8 mouse cellular contexts compared by ENCODE assay signal in the genomic region with DNA sequence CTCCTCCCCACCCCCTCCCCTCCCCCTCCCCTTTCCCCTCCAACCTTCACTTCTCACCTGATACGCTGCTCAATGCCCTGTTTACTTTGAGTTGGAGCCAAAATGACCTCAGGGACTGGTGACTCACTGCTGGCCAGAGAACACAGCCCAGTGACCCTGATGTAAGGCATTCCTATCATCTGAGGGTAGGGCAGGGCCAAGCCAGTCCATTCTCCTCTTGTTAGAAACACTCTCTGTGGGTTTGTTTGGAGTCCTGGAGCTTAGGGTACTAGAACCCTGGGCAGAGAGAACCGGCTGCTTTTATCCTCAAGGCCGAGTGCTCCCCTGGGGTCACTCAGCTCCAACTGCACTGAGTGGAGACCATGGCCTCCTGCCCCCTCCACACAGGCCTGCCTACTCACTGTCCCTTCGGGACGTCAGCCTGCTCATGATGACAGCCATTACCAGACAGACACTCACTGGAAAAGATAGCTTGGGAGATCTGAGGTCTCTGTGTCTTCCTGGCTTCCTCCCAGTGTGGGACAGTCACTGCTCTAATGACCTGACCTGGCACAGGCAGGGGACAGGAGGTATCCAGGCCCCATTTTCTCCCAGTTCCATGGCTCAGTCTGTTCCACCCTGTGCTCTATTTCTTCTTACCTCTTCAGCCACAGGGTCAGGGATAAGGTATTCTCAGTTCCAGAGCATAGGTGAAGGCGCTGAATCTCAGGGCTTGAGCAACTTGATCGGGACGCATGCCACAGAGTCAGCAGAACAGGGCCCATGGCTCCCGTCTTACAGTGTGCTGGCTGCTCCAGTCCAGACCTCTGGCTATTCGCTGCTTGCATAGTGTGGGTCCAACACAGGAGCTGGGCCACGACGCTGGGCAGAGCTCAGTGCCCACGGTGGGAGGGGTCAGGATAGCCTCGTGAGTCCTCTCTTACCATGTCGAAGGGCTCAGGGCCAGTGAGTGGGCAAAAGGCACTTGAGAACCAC.
DNase-seq lines count a peak whose midpoint lies in the region; ATAC-seq and TF ChIP-seq lines count a peak whose summit lies in the region.

No protein-coding gene starts in this region.

- ATAC-seq in Patski: peak; percentile 76
- ATAC-seq in heart, embryonic 14.5 days (ENCODE audit: insufficient number of reproducible peaks, insufficient read depth, low FRiP score, low read depth): peak; percentile 82
- no peak for ATAC-seq in CD4-positive, CD25-positive, alpha-beta regulatory T cell, adult 4 months
- no peak for ATAC-seq in frontal cortex, adult (ENCODE audit: low TSS enrichment)

- no peaks in the 10 kb centered on the region for H3K27me3 ChIP-seq in Patski
- no peaks in the 10 kb centered on the region for H3K27me3 ChIP-seq in heart, embryonic 14.5 days (ENCODE audit: control insufficient read depth, insufficient read depth, low read length)
- no peaks in the 10 kb centered on the region for H3K27me3 ChIP-seq in small intestine, adult 2 months (ENCODE audit: control insufficient read depth, insufficient read depth, low read length)

- peak; percentile 11 for DNase-seq in cerebellum, adult 9-11 months
- no peak for DNase-seq in cerebellum, adult 9-10 months
- DNase-seq in Patski (ENCODE audit: low read depth, low spot score): peak; percentile 94
- peak; percentile 76 for DNase-seq in large intestine, adult 2 months (ENCODE audit: low read depth, low spot score)

- peak overlapping the region; percentile 60 to 84 for H3K27ac ChIP-seq in heart, embryonic 14.5 days (replicated peaks in 1 of 2; ENCODE audit: control insufficient read depth in 1 of 2, insufficient read depth in 1 of 2, low read depth in 2 of 2, low read length in 2 of 2)
- H3K27ac ChIP-seq in small intestine, adult 2 months (ENCODE audit: insufficient read depth, low read depth, low read length): peak overlapping the region; percentile 58

- peaks cover 35 to 48% of the 10 kb centered on the region in 2 experiments for H3K4me1 ChIP-seq in heart, embryonic 14.5 days (ENCODE audit: control insufficient read depth in 2 of 2, insufficient read depth in 2 of 2, low read length in 2 of 2)
- peaks cover 57% of the 10 kb centered on the region for H3K4me1 ChIP-seq in small intestine, adult 2 months (ENCODE audit: control insufficient read depth, insufficient read depth, insufficient read length, low read length)

- POLR2A ChIA-PET in Patski (lab: Charles Lee): interaction anchor here (0.7 kb wide), 1 partner anchor 11 kb away, joined by 3 read pairs; no protein-coding TSS in a partner anchor

- in situ Hi-C loops in Patski (cut with MboI; ENCODE audit: low pct_unique_long_range_greater_than_20kb): no loop called here

- H3K4me2 ChIP-seq in heart, embryonic 14.5 days (ENCODE audit: low read length): no peak overlapping the region

- CTCF ChIA-PET in Patski (lab: Charles Lee): interaction anchor here (1.0 to 1.6 kb wide), 3 partner anchors 11 to 62 kb away, joined by 3 to 5 read pairs (median 4); no protein-coding TSS in a partner anchor

- H3K9ac ChIP-seq in heart, embryonic 14.5 days (ENCODE audit: low read length): peak overlapping the region; percentile 28; the same call in 1 of the 2 replicates

- no peaks in the 10 kb centered on the region for H3K36me3 ChIP-seq in heart, embryonic 14.5 days (ENCODE audit: control insufficient read depth, insufficient read depth, low read length)
- no peaks in the 10 kb centered on the region for H3K36me3 ChIP-seq in small intestine, adult 2 months (ENCODE audit: control insufficient read depth, insufficient read depth, low read length)

- no peak for TF ChIP-seq CTCF in Patski (IDR thresholded peaks at IDR 0.05)
- no peak for TF ChIP-seq CTCF in small intestine, adult 2 months (IDR thresholded peaks at IDR 0.05; ENCODE audit: extremely low read depth, insufficient read length, insufficient replicate concordance, low read depth, low read length)

- 52% methylated on average over 15 of the region's 15 CpGs for WGBS in heart, embryonic 14.5 days
- 78% methylated on average over 15 of the region's 15 CpGs for WGBS in large intestine, adult 2 months
- WGBS in small intestine, adult 2 months: 73% methylated on average over 15 of the region's 15 CpGs

- no peak for TF ChIP-seq POLR2A in small intestine, adult 2 months (IDR thresholded peaks at IDR 0.05; ENCODE audit: low read depth, low read length)

- H3K9me3 ChIP-seq in heart, embryonic 14.5 days (ENCODE audit: control insufficient read depth, low read length): no peaks in the 10 kb centered on the region

- no peak overlapping the region for H3K4me3 ChIP-seq in heart, embryonic 14.5 days (ENCODE audit: control insufficient read depth in 1 of 2, insufficient read depth in 1 of 2, low read depth in 1 of 2, low read length in 2 of 2)
- no peak overlapping the region for H3K4me3 ChIP-seq in small intestine, adult 2 months (ENCODE audit: low read depth, low read length)

Comparison
In these comparisons a context has a peak if more than half of its experiments do, and no peak if none do; other contexts are left out.
1. ATAC-seq: peak in Patski (single experiment) and heart, embryonic 14.5 days (single experiment); none in CD4-positive, CD25-positive, alpha-beta regulatory T cell, adult 4 months (single experiment) and frontal cortex, adult (single experiment).